Mouse (Mus musculus) layer of hippocampus, postnatal 36 days (tissue): Measurements from ENCODE around the gene Scgb1a1. TPM values are rescaled to one million over a fixed set of nuclear protein-coding genes. Genes with fewer than 3 reads are reported as not detected.
A peak's percentile ranks its signal among the peaks of the same experiment; 100 is the strongest.
"Not testable (repeated sequence)": the region's sequence is repeated elsewhere in the genome, so short reads cannot be mapped to it uniquely, and the experiment has no call there.

Experiments used
- DNase-seq, 2 experiments: peaks; one replicate each; pipeline ENCODE4 v3.0.0; 2022
- total RNA-seq, 2 experiments: library from RNA; stranded (reverse); gene quantifications; 2 replicates each; pipeline ENCODE4 v1.2.3; 2021

Scgb1a1 gene
- not detected for total RNA-seq

DNA sequence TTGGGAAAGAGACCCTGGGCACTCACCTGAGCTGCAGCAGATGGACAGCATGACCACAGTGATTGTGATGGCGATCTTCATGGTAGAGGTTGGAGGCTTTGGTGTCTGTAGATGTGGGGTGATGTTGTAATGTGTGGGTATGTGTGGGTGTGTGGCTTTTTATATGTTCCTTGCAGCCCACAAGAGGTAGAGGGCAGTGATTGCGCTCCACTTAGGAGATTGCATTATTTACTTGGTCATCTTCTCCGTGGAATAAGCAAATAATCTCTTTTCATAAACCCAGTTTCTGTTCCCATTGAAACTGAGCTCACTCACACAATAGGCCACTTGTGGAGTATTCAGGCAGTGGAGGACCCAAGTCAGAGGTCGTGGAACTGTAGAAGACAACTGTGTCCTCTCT lies at the start of gene Scgb1a1:
TSS of gene Scgb1a1 (minus strand) at position 138 of the 400 bp plus-strand sequence.
- no peak for DNase-seq

DNA sequence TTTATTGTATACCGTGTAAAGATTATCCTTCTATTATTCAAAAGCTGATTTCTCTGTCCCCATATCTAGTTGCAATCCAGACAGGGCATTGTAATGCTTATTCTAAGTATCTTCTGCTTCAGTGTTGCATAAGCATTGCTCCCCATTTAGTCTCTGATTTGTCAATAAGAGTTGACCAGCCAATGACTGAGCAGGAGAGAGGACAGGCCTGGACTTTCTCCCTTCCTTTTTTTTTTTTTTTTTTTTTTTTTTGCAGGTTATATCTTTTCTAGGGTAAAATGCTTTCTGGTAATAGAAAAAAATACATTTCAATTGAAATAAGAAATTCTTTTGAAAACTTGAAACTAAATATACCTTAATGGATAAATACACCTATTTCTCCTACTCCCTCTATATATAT lies 49.4 kb upstream of the Scgb1a1 start:
- no peak for DNase-seq

- peak; percentile 90 for DNase-seq
Observed at GRCm38 (mm10) chr19:9135512-9136331, 48.0 kb upstream of the Scgb1a1 start, which contains the start of gene Asrgl1. TSS of gene Asrgl1 (minus strand) at chr19:9135636.

- peak; percentile 31 to 38 for DNase-seq
Observed at GRCm38 (mm10) chr19:9134746-9135511, 47.2 kb upstream of the Scgb1a1 start.

DNA sequence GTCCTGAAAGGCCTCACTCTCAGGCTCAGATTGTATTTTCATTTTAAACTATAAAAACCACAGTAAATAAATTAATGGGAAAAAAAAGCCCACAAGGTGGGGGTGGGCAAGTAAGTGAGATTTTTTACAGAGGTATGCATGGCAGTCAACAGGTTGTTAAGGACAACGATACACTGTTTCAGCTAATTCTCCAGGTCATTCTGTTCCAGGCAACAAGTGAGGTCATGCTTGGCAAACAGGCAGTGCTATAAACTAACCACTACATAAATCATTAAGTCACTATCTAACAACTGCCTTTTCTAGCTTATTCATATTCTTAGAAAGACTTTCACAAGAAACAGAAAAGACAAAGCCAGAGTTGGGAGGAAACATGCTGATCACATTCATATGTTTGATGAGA lies 42.2 kb upstream of the Scgb1a1 start:
- no peak for DNase-seq

DNA sequence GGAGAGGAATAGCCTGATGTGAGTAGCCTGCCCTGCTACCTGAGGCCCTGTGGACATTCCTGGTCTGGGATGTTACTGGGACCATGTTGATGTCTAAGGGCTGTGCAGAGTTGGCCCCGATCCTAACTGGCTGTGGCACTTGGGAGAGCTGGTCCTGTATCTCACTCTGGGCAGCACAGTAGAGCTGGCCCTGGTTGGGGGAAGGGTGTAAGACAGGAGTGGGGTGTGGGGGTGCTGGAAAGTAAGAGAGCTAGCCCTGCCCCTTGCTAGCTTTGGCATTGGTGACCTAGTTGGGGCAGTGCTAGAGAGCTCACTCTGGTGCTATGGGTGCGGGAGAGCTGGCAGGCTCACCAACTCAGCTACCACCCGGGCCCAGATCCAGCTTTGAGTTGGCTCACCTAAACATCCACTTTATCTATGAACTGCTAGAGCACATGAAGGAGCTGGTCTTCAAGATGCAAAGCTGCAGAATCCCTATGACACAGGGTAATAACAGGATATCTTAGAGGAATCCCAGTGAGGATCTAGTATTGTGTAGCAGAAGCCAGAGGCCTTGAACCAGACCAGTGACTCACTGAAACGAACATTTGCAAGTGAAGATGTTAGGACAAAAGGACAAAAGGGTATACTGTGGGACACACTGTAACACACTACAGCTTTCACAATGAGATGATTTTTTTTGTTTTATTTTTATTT lies 40.9 kb upstream of the Scgb1a1 start:
- no peak for DNase-seq

- DNase-seq, result not testable (repeated sequence)
Observed at GRCm38 (mm10) chr19:9123986-9124385, 36.2 kb upstream of the Scgb1a1 start.

DNA sequence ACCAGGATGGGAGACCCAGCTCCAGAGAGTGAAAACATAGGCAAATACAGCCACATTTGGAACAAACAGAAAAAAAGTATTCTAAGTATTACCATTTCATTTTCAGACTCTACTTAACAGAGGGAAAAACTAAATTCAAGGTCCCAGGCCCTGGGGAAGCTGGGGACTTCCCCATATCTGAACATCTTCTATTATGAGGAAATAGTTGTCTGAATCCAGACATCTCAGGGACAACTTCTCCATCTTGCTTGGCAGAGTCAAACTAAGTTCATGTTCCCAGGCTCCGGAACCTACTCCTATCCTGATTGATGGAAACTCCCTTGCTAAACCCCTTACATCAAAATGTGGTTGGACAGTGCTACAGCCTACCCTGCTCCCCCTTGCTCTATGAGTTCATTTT lies 34.6 kb upstream of the Scgb1a1 start:
- no peak for DNase-seq

GRCm38 (mm10) chr19:9119655-9120425 lies 32.1 kb upstream of the Scgb1a1 start:
- DNase-seq, result no peak

- no peak for DNase-seq
Observed at GRCm38 (mm10) chr19:9117275-9117674, 29.5 kb upstream of the Scgb1a1 start.

GRCm38 (mm10) chr19:9116268-9116667 lies 28.5 kb upstream of the Scgb1a1 start:
- no peak for DNase-seq

DNA sequence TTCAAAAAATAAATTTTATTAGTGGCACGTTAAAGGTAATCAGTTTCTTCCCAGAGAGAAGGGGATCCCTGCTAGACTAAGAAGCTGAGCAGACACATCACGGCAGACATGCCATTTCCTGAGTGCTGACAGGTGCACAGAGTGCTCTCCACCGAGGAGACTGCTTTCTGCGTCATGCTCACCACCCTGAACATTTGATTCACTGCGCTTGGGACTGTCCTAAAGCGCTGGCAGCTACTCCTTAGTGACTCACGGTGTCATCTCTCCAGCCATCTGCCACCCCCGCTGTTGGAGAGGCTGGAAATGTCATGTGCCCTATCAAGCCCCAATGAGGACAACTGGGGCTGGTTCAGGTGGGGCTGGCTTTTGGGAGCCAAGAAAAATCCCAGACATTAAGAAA lies 24.3 kb upstream of the Scgb1a1 start:
- no peak for DNase-seq

DNA sequence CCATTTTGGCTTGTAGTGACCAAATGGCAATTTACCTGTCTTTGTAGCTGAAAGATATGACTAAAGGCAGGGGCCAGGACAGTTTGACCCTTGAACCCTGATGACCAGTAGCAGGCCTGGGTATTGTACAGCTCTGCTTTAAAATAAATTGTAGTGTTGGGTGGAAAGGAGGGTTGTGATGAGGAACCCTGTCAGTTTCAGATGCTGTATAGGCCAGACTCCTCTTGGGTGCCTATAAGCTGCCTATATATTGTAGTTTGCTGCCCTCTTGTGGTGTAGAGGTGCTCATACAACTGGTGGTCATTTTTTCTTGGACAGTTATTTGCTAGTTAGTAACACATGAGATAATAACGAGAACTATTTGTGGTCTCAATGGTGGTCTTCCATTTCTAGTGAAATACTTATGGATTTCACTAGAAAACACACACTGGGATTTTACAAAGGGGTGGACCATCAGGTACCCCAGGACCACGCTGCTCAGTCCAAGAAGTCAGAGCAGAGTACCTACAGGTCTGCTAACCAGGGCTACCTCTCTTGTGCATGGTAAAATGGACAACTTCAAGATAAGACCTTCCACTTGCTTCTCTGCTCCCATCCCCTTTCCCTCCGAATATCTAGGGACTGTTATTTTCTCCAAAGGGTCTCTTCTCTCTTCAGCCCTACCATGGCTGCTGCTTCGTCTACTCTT lies 22.6 kb upstream of the Scgb1a1 start:
- DNase-seq, result peak in 1 of 2 experiments; percentile 42

DNA sequence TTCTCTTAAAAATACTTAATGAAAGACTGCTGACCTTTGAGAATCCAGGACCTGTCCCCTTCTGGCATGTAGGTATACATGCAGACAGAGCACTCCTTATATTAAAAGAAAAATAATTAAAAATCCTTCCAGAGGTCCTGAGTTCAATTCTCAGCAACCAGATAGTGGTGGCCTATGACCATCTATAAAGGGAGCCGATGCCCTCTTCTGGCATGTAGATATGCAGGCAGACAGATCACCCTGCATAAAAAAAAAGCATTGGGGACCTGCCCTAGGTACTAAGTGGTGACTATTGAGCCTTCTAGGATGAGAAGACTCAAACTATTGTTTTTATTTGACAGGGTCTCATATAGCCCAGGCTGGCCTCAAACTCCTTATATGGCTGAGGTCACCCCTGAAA lies 20.8 kb upstream of the Scgb1a1 start:
- no peak for DNase-seq

GRCm38 (mm10) chr19:9107379-9107755 lies 19.6 kb upstream of the Scgb1a1 start:
- DNase-seq, result no peak

DNA sequence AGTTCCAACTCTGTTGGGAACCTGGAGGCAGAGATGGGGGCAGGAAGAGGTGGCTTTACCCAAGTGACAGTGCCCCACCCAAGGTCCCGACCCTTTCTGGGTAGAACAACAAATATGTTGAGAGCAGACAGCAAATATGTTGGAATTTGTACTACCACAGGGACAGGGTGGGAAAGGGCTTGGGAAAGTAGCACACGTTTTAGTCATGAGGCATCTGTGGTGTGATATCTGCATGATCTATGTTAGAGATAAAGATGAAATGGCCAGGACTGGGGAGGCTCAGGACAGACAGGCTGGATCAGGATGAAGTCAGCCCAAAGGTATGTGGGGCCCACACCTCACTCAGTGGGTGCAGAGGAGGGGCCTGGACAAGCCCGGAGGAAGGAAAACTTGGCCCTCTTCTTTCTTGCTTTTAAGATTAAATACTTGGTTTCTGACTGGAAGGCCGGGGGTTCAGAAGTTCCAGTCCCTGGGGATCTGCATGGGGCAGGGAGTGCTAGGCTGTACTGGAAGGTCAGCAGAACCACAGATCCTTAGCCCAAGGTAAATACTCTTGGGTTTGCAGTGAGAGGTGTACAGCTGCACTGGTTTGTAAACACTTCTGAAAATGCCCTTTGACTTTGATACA lies 19.1 kb upstream of the Scgb1a1 start:
- DNase-seq, result no peak

DNA sequence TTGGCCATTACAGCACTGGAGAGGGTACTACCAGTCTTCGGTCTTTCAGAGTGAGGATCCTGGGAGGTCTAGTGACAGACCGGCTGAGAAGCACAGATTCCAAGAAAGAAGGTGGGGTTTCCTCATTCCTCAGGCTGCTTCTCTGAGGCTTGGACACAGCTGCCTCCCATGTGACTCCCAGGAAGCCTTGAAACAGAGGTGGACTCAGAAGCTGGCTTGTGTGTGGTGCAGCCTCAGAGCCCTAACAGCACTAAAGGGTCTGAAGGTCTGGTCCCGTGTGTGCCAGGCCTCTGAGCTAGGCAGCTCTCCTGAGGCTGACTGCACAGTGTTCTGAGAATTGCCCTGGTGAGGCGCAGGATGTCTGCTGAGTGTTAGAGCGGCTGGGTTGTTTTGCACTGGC lies 18.3 kb upstream of the Scgb1a1 start:
- DNase-seq, result no peak

- no peak for DNase-seq
Observed at GRCm38 (mm10) chr19:9105101-9105685, 17.4 kb upstream of the Scgb1a1 start.

DNA sequence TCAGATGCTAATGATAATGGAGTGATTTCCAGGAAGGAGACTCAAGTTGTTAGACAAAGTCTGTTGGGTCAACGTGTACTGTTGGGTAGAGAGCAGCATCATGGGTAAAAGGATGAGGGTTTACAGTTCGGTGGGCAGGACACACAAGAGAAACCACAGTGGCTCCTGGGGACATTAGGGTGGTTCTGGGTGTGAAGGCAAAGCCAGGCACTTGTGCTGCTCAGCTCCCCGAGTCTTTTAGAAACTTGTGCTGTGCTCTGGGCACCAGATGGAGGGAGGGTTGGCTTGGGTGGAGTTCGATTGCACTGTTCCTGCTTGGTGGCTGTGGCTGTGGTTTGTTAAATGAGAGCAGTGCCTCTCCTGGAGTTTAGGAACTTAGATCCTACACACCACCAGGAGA lies 16.2 kb upstream of the Scgb1a1 start:
- no peak for DNase-seq

DNA sequence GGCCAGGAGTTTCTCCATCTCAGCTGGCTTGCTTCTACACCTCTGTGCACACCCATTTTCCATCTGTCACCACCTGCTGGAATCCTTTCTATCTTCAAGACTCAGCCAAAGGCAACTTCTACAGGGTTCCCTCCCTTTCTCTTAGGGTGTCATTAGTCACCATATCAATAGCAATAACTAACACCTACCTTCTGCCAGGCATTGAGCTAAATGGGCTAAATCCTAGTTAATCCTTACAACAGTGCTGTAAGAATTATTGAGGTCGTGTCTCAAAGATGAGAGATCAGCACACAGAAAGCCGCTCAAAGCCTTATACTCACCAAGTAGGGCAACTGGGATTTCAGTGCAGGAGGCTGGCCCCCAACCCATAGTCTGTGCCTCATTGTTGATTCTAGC lies 13.3 kb upstream of the Scgb1a1 start:
- DNase-seq, result no peak
